Mouse (Mus musculus) heart, adult 11 months (tissue): ENCODE results near the gene Itga5.

Experiments
- DNase-seq: peaks from one replicate; pipeline ENCODE4 v3.0.0; 2022

The Itga5 gene

GRCm38 (mm10) chr15:103364761-103365160, 1.8 kb downstream of the Itga5 start:
- DNase-seq = no peak

GRCm38 (mm10) chr15:103363809-103364208, 2.8 kb downstream of the Itga5 start:
- DNase-seq = peak; percentile 87

GRCm38 (mm10) chr15:103362950-103363349, 3.6 kb downstream of the Itga5 start:
- no peak for DNase-seq

- DNase-seq = no peak
Measured at GRCm38 (mm10) chr15:103362333-103362732, 4.2 kb downstream of the Itga5 start.

- peak; percentile 93 for DNase-seq
Measured at GRCm38 (mm10) chr15:103361269-103361668, 5.3 kb downstream of the Itga5 start.

- peak; percentile 98 for DNase-seq
Measured at GRCm38 (mm10) chr15:103359869-103360602, 6.5 kb downstream of the Itga5 start.

GRCm38 (mm10) chr15:103359122-103359510, 7.4 kb downstream of the Itga5 start:
- peak; percentile 97 for DNase-seq

GRCm38 (mm10) chr15:103358278-103359121, 8.1 kb downstream of the Itga5 start:
- DNase-seq = peak; percentile 96

- peak; percentile 93 for DNase-seq
Measured at GRCm38 (mm10) chr15:103357817-103358216, 8.7 kb downstream of the Itga5 start.

GRCm38 (mm10) chr15:103356130-103356529, 10.4 kb downstream of the Itga5 start:
- DNase-seq = peak; percentile 86

- peak; percentile 92 for DNase-seq
Measured at GRCm38 (mm10) chr15:103355420-103355819, 11.1 kb downstream of the Itga5 start.

GRCm38 (mm10) chr15:103354690-103355089, 11.9 kb downstream of the Itga5 start:
- DNase-seq = peak; percentile 92

GRCm38 (mm10) chr15:103353511-103354256, 12.9 kb downstream of the Itga5 start:
- peak; percentile 93 for DNase-seq

- peak; percentile 94 for DNase-seq
Measured at GRCm38 (mm10) chr15:103352856-103353255, 13.7 kb downstream of the Itga5 start.

- DNase-seq = peak; percentile 95
Measured at GRCm38 (mm10) chr15:103347275-103347684, 19.3 kb downstream of the Itga5 start.

GRCm38 (mm10) chr15:103345789-103346188, 20.8 kb downstream of the Itga5 start:
- DNase-seq = peak; percentile 86

GRCm38 (mm10) chr15:103343556-103343955, 23.0 kb downstream of the Itga5 start:
- DNase-seq = no peak

GRCm38 (mm10) chr15:103343008-103343407, 23.6 kb downstream of the Itga5 start:
- DNase-seq = no peak

GRCm38 (mm10) chr15:103342415-103342814, 24.1 kb downstream of the Itga5 start:
- peak; percentile 93 for DNase-seq

- DNase-seq = peak; percentile 91
Measured at GRCm38 (mm10) chr15:103341547-103341946, 25.0 kb downstream of the Itga5 start.

- peak; percentile 88 for DNase-seq
Measured at GRCm38 (mm10) chr15:103340786-103341185, 25.8 kb downstream of the Itga5 start.

GRCm38 (mm10) chr15:103339961-103340337, 26.6 kb downstream of the Itga5 start, which contains the start of gene Zfp385a:
TSS of gene Zfp385a (minus strand) at chr15:103340093.
- peak; percentile 94 for DNase-seq
